In the genomic region with DNA sequence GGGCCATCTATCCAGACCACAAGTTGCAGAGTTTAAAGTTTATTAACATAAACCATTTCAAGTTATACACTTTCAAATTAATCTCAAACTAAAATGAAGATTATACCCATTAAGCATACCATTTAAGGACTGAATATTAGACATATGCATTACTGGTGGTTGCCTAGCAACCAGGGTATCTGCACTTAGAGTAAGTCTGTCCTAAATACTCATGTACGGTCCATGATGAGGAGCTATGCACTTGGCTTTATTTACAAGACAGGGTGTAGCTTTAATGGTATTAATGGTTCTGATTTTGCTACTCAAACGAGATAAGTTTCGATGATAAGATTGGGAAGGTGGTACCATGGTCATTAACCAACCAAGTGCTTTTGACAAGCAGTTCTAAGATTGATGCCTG, we compare ENCODE assay signal across 22 mouse cellular contexts.
"Had no signal": no experiment of that assay in that cellular context is flagged by ENCODE, and none has a peak within 500 bp of the region (broad histone marks: within the 10 kb centered on the region; RNA-seq: fewer than 3 reads in every experiment).

No protein-coding gene starts in this region.

- H3K4me1 ChIP-seq: kidney, embryonic 15.5 days; limb, embryonic 10.5 days; limb, embryonic 13.5 days; liver, embryonic 12.5 days; liver, embryonic 15.5 days; lung, embryonic 15.5 days had no signal

- H3K9me3 ChIP-seq: kidney, embryonic 15.5 days; limb, embryonic 10.5 days; limb, embryonic 13.5 days; liver, embryonic 12.5 days; liver, embryonic 15.5 days; lung, embryonic 15.5 days; megakaryocyte, embryonic 14.5 days; midbrain, embryonic 12.5 days; neural tube, embryonic 13.5 days had no signal

- H3K36me3 ChIP-seq: kidney, embryonic 15.5 days; limb, embryonic 10.5 days; limb, embryonic 13.5 days; liver, embryonic 12.5 days; liver, embryonic 15.5 days; lung, embryonic 15.5 days; midbrain, embryonic 12.5 days; neural tube, embryonic 13.5 days had no signal

- H3K4me3 ChIP-seq: kidney, embryonic 15.5 days; limb, embryonic 10.5 days; limb, embryonic 13.5 days; liver, embryonic 12.5 days; liver, embryonic 15.5 days; lung, embryonic 15.5 days; megakaryocyte, embryonic 14.5 days; midbrain, embryonic 12.5 days; myocyte; neural tube, embryonic 13.5 days had no signal

- ATAC-seq: liver, embryonic 12.5 days had no signal

- H3K27ac ChIP-seq: kidney, embryonic 15.5 days; limb, embryonic 10.5 days; limb, embryonic 13.5 days; liver, embryonic 12.5 days; liver, embryonic 15.5 days; lung, embryonic 15.5 days; stomach, postnatal 0 days had no signal

- H3K4me2 ChIP-seq: kidney, embryonic 15.5 days; limb, embryonic 13.5 days; liver, embryonic 12.5 days; liver, embryonic 15.5 days; lung, embryonic 15.5 days; midbrain, embryonic 12.5 days; neural tube, embryonic 13.5 days had no signal

- H3K27me3 ChIP-seq: kidney, embryonic 15.5 days; limb, embryonic 13.5 days; liver, embryonic 12.5 days; liver, embryonic 15.5 days; lung, embryonic 15.5 days; megakaryocyte, embryonic 14.5 days; midbrain, embryonic 12.5 days; neural tube, embryonic 13.5 days had no signal

- DNase-seq: kidney, adult 11 months; kidney, adult 8-10 months; kidney, postnatal 10 days; kidney, postnatal 36 days; liver; lung, adult 18-20 months; lung, postnatal 10 days; lung, postnatal 36 days; thymus, adult 2 months; thymus, postnatal 14 days; thymus, postnatal 4 days had no signal

- H3K9ac ChIP-seq: kidney, embryonic 15.5 days; limb, embryonic 13.5 days; liver, embryonic 12.5 days; liver, embryonic 15.5 days; lung, embryonic 15.5 days; midbrain, embryonic 12.5 days; neural tube, embryonic 13.5 days had no signal
